Mouse (Mus musculus): ENCODE measurements around the gene Antxr2. TPM values are rescaled to one million over a fixed set of nuclear protein-coding genes. Genes with fewer than 3 reads are reported as not detected.

Antxr2 gene
- polyA plus RNA-seq, 1 experiment from 2014 or later = 18.8 TPM

- H3K9ac ChIP-seq = no peak overlapping the region
- no peaks in the 10 kb centered on the region for H3K27me3 ChIP-seq
- no peak overlapping the region for H3K4me3 ChIP-seq (replicated peaks)
- no peak overlapping the region for H3K4me2 ChIP-seq
- no peak for ATAC-seq (replicated peaks; ENCODE audit: low FRiP score)
- no peaks in the 10 kb centered on the region for H3K4me1 ChIP-seq
- no peaks in the 10 kb centered on the region for H3K36me3 ChIP-seq
- WGBS = 95% methylated on average over 5 of the region's 5 CpGs
- no peak overlapping the region for H3K27ac ChIP-seq
- H3K9me3 ChIP-seq (replicated peaks) = no peaks in the 10 kb centered on the region
Observed at GRCm38 (mm10) chr5:97851981-97852748, 178.7 kb downstream of the Antxr2 start.

GRCm38 (mm10) chr5:97847204-97847895 is 183.5 kb downstream of the Antxr2 start:
- H3K27ac ChIP-seq = no peak overlapping the region
- H3K27me3 ChIP-seq = no peaks in the 10 kb centered on the region
- no peak for ATAC-seq (replicated peaks; ENCODE audit: low FRiP score)
- H3K9me3 ChIP-seq (replicated peaks) = no peaks in the 10 kb centered on the region
- H3K4me3 ChIP-seq (replicated peaks) = no peak overlapping the region
- H3K9ac ChIP-seq = no peak overlapping the region
- no peak overlapping the region for H3K4me2 ChIP-seq
- no peaks in the 10 kb centered on the region for H3K4me1 ChIP-seq
- H3K36me3 ChIP-seq = no peaks in the 10 kb centered on the region
- 78% methylated on average over 10 of the region's 10 CpGs for WGBS

DNA sequence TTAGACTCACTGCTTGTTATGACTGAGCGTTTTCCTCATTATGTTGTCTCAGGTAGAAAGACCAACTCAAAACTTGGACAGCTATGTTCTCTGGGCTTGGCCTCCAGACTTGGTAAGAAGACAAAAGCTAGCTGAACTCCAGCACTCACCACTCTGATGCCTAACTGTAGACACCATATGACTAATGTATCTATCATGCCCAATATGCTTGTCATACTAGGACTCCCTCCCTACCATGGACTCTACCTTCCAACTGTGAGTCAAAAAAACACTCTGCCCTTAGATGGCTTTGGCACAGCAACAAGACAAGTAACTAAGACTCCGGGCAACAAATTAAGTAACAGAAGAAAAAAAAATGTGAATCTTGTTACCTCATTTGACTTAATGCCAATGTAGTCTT is 184.3 kb downstream of the Antxr2 start:
- H3K4me1 ChIP-seq = no peaks in the 10 kb centered on the region
- ATAC-seq (replicated peaks; ENCODE audit: low FRiP score) = no peak
- no peak overlapping the region for H3K9ac ChIP-seq
- no peaks in the 10 kb centered on the region for H3K9me3 ChIP-seq (replicated peaks)
- H3K27me3 ChIP-seq = no peaks in the 10 kb centered on the region
- H3K27ac ChIP-seq = no peak overlapping the region
- WGBS = 92% methylated on average over 2 of the region's 2 CpGs
- H3K36me3 ChIP-seq = no peaks in the 10 kb centered on the region
- no peak overlapping the region for H3K4me3 ChIP-seq (replicated peaks)
- H3K4me2 ChIP-seq = no peak overlapping the region

- WGBS = 22% methylated on average over 1 of the region's 1 CpGs
- no peaks in the 10 kb centered on the region for H3K4me1 ChIP-seq
- H3K9me3 ChIP-seq (replicated peaks) = no peaks in the 10 kb centered on the region
- H3K9ac ChIP-seq = no peak overlapping the region
- no peaks in the 10 kb centered on the region for H3K27me3 ChIP-seq
- no peak for ATAC-seq (replicated peaks; ENCODE audit: low FRiP score)
- no peak overlapping the region for H3K4me2 ChIP-seq
- no peak overlapping the region for H3K27ac ChIP-seq
- H3K36me3 ChIP-seq = no peaks in the 10 kb centered on the region
- H3K4me3 ChIP-seq (replicated peaks) = no peak overlapping the region
Observed at GRCm38 (mm10) chr5:97842016-97842415, 188.8 kb downstream of the Antxr2 start.

GRCm38 (mm10) chr5:97839924-97840279 is 190.9 kb downstream of the Antxr2 start:
- Histone ChIP-seq H3K4me1 (no peaks in the 10 kb centered on the region), H3K36me3 (no peaks in the 10 kb centered on the region), H3K4me2 (no peak overlapping the region), H3K27ac (no peak overlapping the region), H3K27me3 (no peaks in the 10 kb centered on the region), H3K4me3 (replicated peaks) (no peak overlapping the region), H3K9me3 (replicated peaks) (no peaks in the 10 kb centered on the region), H3K9ac (no peak overlapping the region)
- no peak for ATAC-seq (replicated peaks; ENCODE audit: low FRiP score)

DNA sequence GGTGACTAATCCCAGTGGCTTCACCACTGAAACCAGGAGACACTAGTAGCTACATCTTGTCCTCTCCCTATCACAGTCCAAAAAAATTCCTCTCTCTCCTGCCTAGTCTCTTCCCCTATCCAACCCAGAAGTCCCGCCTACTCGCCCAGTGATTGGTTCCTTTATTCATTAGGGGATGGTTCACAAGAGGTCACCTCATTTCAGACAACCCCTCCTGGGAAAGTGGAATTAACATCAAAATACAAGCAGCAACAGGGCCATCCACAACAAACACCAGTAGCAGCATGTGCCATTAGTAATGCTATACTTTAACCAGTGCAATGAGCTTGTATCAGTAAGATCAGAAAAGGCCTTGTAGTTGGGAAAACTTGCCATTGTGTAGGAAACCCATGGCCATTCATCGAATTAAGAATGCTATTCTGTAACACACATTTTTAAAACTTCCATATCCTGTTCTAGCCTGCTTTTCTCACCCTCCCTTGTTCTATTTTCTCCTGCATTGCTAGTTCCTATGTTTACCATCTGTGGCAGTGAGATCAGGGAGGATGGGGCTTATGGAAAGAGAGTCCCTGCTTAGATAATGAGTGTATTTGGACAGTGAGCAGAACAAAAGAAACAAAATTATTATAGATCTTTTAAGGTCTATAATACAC is 191.4 kb downstream of the Antxr2 start:
- Histone ChIP-seq H3K4me1 (no peaks in the 10 kb centered on the region), H3K27me3 (no peaks in the 10 kb centered on the region), H3K4me2 (no peak overlapping the region), H3K9me3 (replicated peaks) (no peaks in the 10 kb centered on the region), H3K4me3 (replicated peaks) (no peak overlapping the region), H3K9ac (no peak overlapping the region), H3K27ac (no peak overlapping the region), H3K36me3 (no peaks in the 10 kb centered on the region)
- no peak for ATAC-seq (replicated peaks; ENCODE audit: low FRiP score)
- WGBS = 73% methylated on average over 3 of the region's 3 CpGs

DNA sequence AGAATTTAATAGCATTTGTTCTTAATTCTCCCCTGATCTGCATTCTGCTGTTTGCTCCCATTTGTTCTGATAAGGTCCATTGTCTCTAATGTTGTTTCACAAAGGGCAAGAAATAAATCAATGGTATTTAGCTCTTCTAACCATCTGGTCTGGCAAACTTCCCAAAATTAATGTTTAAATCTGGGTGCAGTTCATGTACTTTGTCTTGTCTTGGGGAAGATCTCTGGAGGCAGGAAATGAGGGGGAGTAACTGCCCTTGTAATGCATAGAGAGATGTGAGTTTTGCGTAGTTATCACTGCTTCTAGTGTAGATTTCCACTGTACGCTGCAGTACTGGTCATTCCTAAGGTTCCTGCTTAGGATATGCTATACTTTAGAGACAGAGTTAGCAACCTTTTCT is 193.5 kb downstream of the Antxr2 start:
- WGBS = 43% methylated on average over 2 of the region's 2 CpGs
- H3K4me3 ChIP-seq (replicated peaks) = no peak overlapping the region
- no peak overlapping the region for H3K9ac ChIP-seq
- no peaks in the 10 kb centered on the region for H3K36me3 ChIP-seq
- no peaks in the 10 kb centered on the region for H3K4me1 ChIP-seq
- peak overlapping the region; percentile 10; the same call in 1 of the 2 replicates for H3K27ac ChIP-seq
- no peak overlapping the region for H3K4me2 ChIP-seq
- no peak for ATAC-seq (replicated peaks; ENCODE audit: low FRiP score)
- H3K9me3 ChIP-seq (replicated peaks) = no peaks in the 10 kb centered on the region
- H3K27me3 ChIP-seq = no peaks in the 10 kb centered on the region

GRCm38 (mm10) chr5:97835418-97835817 is 195.4 kb downstream of the Antxr2 start:
- no peak overlapping the region for H3K27ac ChIP-seq
- H3K4me2 ChIP-seq = no peak overlapping the region
- H3K9me3 ChIP-seq (replicated peaks) = no peaks in the 10 kb centered on the region
- H3K36me3 ChIP-seq = no peaks in the 10 kb centered on the region
- H3K4me1 ChIP-seq = no peaks in the 10 kb centered on the region
- WGBS = 75% methylated on average over 2 of the region's 2 CpGs
- ATAC-seq (replicated peaks; ENCODE audit: low FRiP score) = no peak
- H3K4me3 ChIP-seq (replicated peaks) = no peak overlapping the region
- H3K27me3 ChIP-seq = no peaks in the 10 kb centered on the region
- H3K9ac ChIP-seq = no peak overlapping the region

DNA sequence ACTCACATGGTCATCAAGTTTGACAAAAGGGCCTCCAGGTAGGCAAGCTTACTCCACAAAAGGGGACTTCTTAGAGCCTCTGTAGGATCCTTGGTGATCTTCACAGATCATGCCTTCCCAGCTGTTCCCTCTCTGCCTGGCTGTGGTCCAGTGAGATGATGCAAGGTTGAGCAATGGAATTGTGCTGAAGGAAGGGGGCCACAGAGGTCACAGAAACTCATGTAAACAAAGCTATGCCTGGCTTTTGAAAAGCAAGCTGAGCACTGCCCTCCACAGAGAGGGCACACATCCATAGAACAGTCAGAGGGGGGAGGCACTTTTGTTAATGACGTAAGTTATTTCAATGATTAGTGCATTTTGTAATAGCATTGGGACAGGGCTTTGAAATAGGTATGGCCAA is 196.1 kb downstream of the Antxr2 start:
- Histone ChIP-seq H3K4me1 (no peaks in the 10 kb centered on the region), H3K4me3 (replicated peaks) (no peak overlapping the region), H3K27ac (no peak overlapping the region), H3K36me3 (no peaks in the 10 kb centered on the region), H3K9ac (no peak overlapping the region), H3K27me3 (no peaks in the 10 kb centered on the region), H3K9me3 (replicated peaks) (no peaks in the 10 kb centered on the region), H3K4me2 (no peak overlapping the region)
- 83% methylated on average over 1 of the region's 1 CpGs for WGBS
- no peak for ATAC-seq (replicated peaks; ENCODE audit: low FRiP score)

Other genes with a start within 250 kb of the Antxr2 start
- 0.08 TPM in 1 of 2 replicates, not detected in the other for gene Prdm8, start 136.2 kb upstream of the Antxr2 start, polyA plus RNA-seq (2015; fragmentation: Nextera tagmentation; extraction: Ambion mirVana)
- 0.48 and 0.49 TPM in 2 replicates for gene Fgf5, start 223.1 kb upstream of the Antxr2 start, polyA plus RNA-seq (2015; fragmentation: Nextera tagmentation; extraction: Ambion mirVana)

Data from kidney, embryonic 15.5 days (tissue).